Mouse (Mus musculus) C2C12 (cell line): ENCODE data around the gene Tmem186.

ENCODE experiments used
- CEBPB ChIP-seq: IDR thresholded peaks from one replicate; pipeline ENCODE4 v1.6.1; 2011; ENCODE audit warnings: low read depth, mild to moderate bottlenecking, control low read depth, moderate library complexity
- CTCF ChIP-seq: IDR thresholded peaks from one replicate; pipeline ENCODE4 v1.5.1; 2011; ENCODE audit not compliant: control insufficient read depth, insufficient read depth, insufficient read length
- FOSL1 ChIP-seq: IDR thresholded peaks from one replicate; pipeline ENCODE4 v1.8.0; 2011; ENCODE audit warnings: mild to moderate bottlenecking, low read length; ENCODE audit not compliant: poor library complexity, insufficient read depth, severe bottlenecking
- MAX ChIP-seq: IDR thresholded peaks from one replicate; pipeline ENCODE4 v1.6.1; 2011; ENCODE audit warnings: mild to moderate bottlenecking, control low read depth
- USF1 ChIP-seq: IDR thresholded peaks from one replicate; pipeline ENCODE4 v1.6.1; 2011; ENCODE audit warnings: low read depth, mild to moderate bottlenecking, control low read depth, moderate library complexity

GRCm38 (mm10) chr16:8596336-8596735 is 41.2 kb downstream of the Tmem186 start:
- TF ChIP-seq CEBPB (no peak), CTCF (no peak), FOSL1 (no peak), USF1 (no peak), MAX (no peak)
